Mouse (Mus musculus): ENCODE data around the gene Galntl5. TPM values are rescaled to one million over a fixed set of nuclear protein-coding genes. Genes with fewer than 3 reads are reported as not detected.

Galntl5 gene
- total RNA-seq, 2 experiments from 2014 or later = not detected

DNA sequence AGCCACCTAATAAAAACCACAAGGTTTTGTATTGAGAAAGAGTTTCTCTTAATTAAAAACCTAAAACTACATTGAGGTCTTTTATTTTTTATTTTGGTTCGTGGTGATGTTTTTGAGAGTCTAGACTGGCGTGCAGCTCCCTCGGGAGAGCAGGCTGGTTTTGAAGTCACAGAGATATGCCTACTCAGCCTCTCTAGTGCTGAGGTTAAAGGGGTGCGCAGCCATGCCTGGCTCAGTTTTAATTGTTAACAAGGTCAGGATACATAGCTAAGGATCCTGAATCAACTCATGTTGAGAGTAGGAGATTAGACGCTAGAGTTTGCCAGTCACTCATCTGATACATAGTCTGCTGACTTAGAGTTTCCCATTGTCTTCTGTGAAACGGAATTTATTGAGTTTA, 80.2 kb downstream of the Galntl5 start:
- DNase-seq (ENCODE audit: extremely low spot score in 1 of 2, low spot score in 2 of 2) = no peak

DNA sequence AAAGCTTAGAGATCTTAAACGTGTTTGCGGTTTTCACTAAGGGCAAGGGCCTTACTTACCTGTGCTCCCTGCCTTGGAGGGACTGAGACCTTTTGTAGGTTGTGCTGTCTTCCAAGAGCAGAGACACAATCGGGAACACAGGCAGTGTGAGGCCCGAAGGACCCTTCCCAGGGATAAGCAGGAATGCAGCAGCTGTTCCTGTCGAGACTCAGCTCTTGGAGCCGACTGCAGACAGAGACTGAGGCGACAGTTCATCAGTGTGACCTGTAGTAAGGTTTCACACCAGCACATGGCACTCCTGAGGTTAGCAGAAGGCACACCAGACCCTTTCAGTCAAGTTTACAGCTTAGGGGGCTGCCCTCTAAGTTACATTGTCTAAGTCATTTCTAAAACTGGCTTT, 81.0 kb downstream of the Galntl5 start:
- intact Hi-C loops (cut with DNase I) = loop anchor here (10.0 kb wide), 1 partner anchor 573 kb away; no protein-coding TSS in a partner anchor

More for the DNA sequence above, 80.2 kb downstream of the Galntl5 start:
- intact Hi-C loops (cut with DNase I) = loop anchor here (10.0 kb wide), 1 partner anchor 573 kb away; no protein-coding TSS in a partner anchor

DNA sequence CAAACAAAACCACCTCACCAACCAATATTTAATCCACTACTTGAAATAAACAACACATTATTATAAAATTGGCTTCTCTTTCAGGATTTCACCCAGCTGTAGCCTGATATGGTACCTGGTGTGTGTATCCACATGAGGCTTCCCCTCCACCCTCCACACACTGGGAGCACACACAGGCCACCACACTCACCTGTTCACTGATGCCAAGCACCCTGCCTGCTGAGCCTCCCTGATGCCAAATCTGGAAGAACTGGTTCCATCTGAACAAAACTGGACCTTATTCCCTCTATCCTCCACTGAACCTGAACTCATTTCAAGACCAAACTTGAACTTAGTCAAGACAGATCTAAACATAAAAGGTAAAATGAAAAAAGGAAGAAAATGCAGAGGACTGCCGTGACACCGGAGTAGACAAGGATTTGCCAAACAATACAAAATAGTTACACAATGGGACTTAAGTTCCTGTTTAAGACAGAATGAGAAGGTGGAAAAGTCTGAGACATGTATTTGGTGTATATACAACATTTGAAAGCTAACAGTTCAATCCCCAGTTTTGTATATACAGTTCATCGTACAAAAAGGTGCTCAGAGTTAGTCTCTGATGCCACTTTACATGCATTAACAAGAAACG, 87.1 kb downstream of the Galntl5 start:
- intact Hi-C loops (cut with DNase I) = loop anchor here (10.0 kb wide), 1 partner anchor 566 kb away; no protein-coding TSS in a partner anchor
- no peak for DNase-seq (ENCODE audit: extremely low spot score in 1 of 2, low spot score in 2 of 2)

More for the DNA sequence above, 81.0 kb downstream of the Galntl5 start:
- no peak for DNase-seq (ENCODE audit: extremely low spot score in 1 of 2, low spot score in 2 of 2)

Small RNA genes within 50 kb of the gene (microRNA-seq; reads per million reads assigned to microRNA genes)
- not detected for gene Gm26051

Other genes starting within 250 kb of the Galntl5 start
- 100 to 1,000 TPM; 125 to 129 TPM for gene Prkag2, start 80.8 kb upstream of the Galntl5 start, total RNA-seq (2021)
- gene Galnt11, start 40.4 kb downstream of the Galntl5 start, total RNA-seq (2021) = 10 to 100 TPM; 44.5 to 44.9 TPM
- not detected for gene E130116L18Rik, start 41.7 kb downstream of the Galntl5 start, total RNA-seq (2021)